Mouse (Mus musculus) lung, postnatal 36 days (tissue): ENCODE data around the gene Cmbl.
"Not testable (repeated sequence)": the region's sequence is repeated elsewhere in the genome, so short reads cannot be mapped to it uniquely, and the experiment has no call there.

ENCODE experiments used
- DNase-seq: peaks from one replicate; pipeline ENCODE4 v3.0.0; 2022; ENCODE audit warnings: mixed read lengths

Gene Cmbl

GRCm38 (mm10) chr15:31542013-31542958, 22.9 kb upstream of the Cmbl start:
- DNase-seq = peak; percentile 43

DNA sequence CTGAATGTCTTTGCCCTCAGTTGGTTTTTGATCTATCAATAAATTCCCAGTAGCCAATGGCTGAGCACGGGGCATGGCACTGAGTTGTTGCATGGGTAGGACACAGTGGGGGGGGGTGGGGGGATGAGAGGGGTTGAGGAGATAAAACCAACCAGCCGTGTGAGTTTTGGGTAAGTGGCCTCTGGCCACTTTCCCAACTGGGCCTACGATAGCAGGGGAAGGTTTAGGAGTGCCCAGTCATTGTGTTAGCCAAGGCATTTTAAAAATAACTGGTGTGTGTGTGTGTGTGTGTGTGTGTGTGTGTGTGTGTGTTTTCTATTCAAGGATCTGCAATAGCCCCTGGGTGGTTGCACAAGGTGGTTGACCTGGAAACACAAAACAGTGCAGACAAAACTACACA, 21.9 kb upstream of the Cmbl start:
- peak; percentile 21 for DNase-seq

- no peak for DNase-seq
Measured at GRCm38 (mm10) chr15:31545058-31545457, 20.1 kb upstream of the Cmbl start.

DNA sequence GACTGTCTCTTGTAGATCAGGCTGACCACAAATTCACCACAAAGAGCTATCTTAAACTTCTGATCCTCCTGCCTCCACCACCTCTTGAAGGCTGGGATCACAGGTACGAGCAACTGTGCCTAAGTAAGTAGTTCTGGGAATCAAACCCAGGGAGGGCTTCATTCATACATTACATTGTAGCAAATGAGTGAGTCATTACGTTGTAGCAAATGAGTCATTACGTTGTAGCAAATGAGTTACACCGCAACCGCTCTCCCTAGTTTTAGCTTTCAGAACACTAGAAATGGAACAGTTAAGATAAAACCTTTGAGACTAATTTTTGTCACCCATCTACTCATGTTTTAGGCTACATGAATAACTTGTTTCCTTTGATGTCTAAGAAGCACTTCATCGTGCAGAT, 18.9 kb upstream of the Cmbl start:
- no peak for DNase-seq

DNA sequence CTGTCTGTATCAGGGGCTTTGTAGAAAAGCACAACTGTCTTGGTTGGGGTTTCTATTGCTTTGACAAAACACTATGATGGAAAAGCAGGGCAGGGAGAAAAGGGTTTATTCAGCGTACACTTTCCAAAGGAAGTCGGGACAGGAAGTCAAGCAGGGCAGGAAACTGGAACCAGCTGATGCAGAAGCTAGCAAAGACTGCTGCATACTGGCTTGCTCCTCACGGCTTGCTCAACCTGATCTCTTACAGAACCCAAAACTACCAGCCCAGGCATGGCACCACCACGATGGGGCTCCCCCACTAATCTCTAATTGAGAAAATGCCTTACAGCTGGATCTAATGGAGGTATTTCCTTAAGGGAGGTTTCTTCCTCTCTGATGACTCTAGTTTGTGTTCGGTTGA, 17.8 kb upstream of the Cmbl start:
- no peak for DNase-seq

DNA sequence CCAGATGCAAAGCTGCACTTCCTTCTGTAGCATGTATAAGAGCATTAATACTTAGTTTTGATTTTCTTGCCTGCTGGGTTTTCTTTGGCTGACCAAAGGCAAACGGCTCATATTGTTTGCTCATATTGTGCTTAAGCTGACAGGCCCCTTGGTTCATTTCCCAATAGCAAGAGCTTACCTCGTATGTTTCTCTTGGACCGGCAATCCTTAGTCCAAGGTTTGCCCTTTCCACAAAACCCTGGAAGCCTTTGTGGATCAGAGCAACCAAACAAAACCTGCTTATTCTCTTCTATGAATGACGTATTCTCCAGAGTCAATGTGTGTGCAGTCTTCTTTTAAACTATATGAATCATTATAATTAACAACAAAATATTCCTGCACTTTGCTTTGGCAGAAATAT, 14.8 kb upstream of the Cmbl start:
- no peak for DNase-seq

DNA sequence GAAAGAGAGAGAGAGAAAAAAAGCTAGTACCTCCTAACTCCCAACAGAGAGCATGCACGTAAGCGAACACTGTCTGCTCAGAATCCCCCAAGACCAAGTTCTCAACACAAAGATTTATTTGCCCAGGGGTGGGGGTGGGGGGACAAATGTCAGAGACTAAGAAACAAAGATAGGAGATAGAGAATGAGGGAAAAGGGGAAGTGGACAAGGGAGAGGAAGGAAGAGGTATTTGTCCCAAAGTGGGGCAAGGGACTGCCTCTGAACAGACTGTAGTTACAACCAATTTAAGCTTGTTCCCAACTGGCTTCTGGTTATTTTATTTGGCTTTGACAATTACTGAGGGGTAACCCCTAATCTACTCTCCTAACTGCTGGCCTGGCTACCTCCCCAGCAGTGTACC, 10.3 kb upstream of the Cmbl start:
- DNase-seq = no peak

DNA sequence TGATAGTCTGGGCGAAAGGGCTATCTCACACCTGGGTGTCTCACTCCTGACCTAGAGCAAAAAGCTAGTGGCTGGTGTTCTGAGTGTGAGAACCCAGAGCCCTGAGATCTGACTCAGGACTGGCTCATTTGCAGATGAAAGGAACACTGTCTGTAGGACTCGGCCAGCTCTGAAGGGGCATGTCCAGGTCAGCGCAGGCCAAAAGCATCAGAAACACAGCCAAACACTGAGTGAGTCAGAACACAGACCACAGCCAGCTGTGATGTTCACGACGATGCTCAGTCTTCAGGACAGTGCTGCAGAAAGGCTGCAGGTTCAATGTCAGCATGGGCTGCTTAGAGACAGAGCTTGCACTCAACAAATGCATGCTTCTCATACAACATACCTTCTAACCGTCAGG, 3.8 kb upstream of the Cmbl start:
- no peak for DNase-seq

DNA sequence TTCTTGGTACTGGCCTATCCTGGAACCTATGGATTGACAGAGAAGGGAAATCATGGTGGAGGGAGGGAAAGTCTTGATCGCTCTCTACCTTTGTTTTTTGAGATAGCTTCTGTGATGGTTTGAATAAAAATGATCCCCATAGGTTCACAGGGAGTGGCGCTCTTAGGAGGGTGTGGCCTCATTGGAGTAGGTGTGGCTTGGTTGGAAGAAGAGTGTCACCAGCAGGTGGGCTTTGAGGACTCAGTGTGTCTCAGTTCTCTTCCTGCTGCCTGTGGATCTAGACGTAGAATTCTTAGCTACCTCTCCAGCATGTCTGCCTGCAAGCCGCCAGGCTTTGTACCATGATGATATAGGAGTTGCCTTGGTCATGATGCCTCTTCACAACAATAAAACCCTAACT, 3.2 kb upstream of the Cmbl start:
- no peak for DNase-seq

- DNase-seq = no peak
Measured at GRCm38 (mm10) chr15:31562847-31563246, 2.3 kb upstream of the Cmbl start.

DNA sequence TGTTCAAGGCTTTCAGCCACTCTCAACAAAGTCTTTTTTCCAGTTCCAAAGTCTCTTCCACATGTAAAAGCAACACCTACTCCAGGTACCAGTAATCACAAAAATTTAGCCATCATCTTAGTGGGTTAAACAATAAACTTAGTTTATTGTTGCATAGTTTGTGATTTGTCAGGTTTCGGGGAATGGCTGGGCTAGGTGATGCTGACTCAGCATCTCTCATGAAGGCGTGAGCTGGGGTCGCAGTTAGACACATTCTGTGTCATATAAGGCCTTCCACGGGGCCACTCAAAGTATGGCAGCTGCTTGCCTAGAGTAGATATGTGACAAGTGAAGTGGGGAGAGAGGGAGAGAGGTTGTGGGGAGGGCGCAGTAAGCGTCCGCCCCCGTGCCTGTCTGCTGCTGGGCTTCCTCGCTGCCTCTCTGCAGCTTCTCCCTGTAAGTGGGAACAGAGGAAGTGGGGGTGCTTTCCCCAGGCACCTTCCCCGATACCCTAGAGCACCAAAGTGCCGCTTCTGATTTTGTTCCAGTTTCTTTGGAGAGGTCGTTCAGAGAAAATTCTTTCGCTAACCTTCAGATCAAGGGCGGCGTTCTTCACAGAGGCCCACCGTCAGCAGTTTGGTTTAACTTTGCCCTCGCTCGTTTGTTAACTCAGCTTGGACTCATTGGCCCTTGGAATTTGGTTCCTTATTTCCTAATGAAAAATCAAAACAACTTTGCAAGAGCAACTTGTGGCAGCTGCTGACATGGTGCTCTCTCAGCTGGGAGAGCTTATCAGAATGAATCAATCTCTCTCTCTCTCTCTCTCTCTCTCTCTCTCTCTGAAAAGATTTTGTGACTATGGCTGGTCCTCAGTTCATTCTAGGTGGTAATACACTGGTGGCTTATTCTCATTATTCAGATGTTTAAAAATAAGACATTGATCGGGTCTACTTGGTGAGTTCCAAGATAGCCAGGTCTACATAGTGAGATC, 1.3 kb upstream of the Cmbl start:
- peak; percentile 21 for DNase-seq

DNA sequence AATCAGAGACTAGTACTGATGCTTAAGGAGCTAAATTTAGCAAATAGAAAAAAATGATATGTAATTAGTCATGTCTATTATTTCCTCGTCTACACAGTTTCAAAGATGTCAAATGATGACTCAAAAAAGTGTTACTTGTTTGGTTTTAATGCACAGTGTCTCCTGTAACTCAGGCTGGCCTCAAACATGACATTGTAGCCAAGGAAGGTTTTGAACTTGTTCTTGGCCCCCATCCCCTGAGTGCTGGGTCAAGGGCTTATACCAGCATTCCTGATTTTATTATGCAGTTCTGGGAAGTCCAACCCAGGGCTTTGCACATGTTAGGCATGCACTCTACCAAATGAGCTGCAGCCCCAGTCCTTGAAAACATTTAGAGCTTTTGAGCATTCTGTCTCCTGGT, 597 bp downstream of the Cmbl start:
- DNase-seq = no peak

DNA sequence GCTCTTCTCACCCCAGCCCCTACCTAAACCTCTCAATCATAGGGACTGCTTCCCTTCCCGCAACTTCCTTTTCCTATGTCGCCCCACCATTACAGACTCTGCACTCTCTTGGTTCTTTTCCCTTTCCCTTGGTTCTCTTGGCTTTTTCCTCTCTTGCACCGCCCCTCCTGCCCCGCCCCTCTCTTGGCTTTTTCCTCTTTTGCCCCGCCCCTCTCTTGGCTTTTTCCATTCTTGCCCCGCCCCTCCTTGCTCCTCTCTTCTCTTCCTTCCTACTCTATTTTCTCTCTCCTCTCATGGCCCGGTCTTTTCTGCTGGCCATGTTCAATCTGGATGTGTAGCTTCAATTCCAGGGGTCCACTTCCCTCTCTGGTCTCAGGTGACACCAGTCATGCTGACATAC, 2.2 kb downstream of the Cmbl start:
- DNase-seq = no peak

DNA sequence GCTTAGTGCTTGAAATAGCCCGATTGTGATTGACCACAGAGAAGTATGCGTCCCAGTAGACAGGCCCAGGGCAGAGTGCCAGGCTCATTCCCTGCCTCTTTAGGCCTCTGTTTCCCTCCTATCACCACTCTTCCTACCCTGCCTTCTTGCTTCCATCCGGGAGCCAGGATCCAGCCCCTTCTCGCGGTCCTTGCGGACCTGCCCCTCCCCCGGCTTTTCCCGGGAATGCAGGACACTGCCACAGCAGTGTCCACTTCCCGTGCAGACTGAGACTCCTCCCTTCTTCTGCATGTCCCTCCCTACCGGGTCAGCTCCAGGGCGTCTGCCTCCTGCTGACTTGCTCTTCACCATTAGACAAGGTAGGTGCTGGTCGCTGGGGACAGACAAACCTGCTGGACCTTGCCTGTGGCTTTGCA, 3.4 kb downstream of the Cmbl start:
- DNase-seq = peak; percentile 70

- DNase-seq = peak; percentile 68
Measured at GRCm38 (mm10) chr15:31569325-31570022, 4.3 kb downstream of the Cmbl start.

DNA sequence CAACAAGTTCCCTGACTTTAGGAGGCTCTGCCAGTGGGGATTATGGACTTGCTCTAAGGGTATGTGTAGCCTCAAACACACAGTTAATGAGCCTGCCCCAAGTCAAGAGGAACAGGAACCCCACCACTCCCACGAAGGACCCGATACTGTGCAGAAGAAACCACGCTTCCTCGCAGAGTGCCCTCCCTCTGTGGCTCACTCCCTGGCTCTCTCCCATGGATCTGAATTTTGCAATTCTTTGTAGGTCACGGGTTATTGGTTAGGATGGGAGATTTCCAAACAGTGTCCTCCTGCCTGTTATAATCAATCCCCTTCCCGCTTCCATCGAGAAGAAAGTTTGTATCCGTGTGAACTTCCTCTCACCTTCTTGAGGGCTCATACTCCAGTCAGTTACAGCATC, 5.8 kb downstream of the Cmbl start:
- DNase-seq = no peak

GRCm38 (mm10) chr15:31571906-31572722, 6.9 kb downstream of the Cmbl start:
- DNase-seq = no peak

DNA sequence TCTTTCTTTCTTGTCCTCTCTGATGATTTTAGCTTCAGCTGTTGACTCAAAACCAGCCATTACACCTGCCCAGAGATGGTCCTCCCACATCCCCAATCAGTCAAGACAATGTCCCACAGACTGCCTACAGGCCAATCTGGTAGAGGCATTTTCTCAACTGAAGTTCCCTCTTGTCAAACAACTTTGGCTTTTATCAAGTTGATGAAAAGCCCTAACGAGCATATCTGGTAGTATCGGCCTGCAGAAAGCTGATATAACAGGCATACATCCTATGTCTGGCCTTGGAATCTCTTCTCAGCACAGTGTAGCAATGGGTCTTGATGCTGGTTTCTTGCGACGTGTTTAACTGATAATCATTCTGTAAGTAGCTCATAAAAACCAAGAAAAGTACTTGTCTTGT, 8.1 kb downstream of the Cmbl start:
- no peak for DNase-seq

DNA sequence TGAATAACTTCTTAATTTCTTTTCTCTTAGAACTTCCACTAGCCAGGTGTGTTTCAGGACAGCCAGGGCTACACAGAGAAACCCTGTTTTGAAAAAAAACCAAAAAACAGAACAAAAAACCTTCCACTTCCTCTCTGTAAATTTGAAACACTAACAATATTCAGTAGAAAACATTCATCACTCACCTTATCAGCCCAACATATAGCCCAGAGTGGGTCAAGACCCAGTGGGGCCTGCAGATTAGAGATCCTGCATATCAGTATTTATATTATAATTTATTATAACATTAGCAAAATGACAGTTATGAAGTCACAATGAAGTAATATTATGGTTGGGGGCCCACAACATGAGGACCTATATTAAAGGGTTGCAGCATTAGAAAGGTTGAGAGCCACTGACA, 8.5 kb downstream of the Cmbl start:
- DNase-seq = no peak

DNA sequence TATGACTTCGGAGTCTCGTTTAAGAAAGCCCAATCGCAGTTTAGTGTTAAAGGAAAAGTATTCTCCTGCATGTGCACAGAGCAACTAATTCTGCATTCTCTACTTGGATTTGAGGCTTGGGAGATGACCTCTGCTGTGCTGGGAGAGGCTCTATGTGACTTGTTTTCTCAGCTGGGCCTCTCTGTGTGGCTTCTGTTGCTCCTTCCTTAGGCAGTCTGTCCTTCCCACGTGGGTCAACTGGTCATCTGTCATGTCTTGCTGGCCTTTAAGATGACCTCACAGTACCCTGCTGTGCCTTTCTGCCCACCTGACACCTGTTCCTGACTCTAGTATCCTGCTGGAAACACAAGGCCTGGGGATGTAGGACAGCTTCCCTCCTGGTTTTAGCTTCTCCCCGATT, 10.9 kb downstream of the Cmbl start:
- no peak for DNase-seq

DNA sequence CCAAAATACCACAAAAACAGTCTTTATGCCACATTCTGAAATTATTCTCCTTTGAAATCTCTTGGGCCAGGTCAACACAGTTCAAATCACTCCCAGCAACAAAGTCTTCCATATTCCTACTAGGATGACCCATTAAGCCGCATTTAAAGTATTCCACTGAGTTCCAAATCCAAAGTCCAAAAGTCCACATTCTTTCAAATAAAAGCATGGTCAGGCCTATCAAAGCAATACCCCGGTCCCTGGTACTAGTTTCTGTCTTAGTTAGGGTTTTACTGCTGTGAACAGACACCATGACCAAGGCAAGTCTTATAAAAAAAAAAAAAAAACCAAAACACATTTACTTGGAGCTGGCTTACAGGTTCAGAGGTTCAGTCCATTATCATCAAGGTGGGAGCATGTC, 15.9 kb downstream of the Cmbl start:
- DNase-seq = not testable (repeated sequence)
